Mouse (Mus musculus) small intestine, adult 2 months (tissue): ENCODE measurements around the gene Shoc2. TPM values are rescaled to one million over a fixed set of nuclear protein-coding genes. Genes with fewer than 3 reads are reported as not detected.

Source experiments
- H3K27ac ChIP-seq: fragments of 200-500 bp; 2 replicates; pipeline ENCODE4 v1.5.1; 2012; ENCODE audit warnings: low read depth, low read length, control low read depth, inconsistent platforms; ENCODE audit not compliant: insufficient read depth
- H3K27me3 ChIP-seq: fragments of 200-500 bp; 2 replicates; pipeline ENCODE4 v1.6.1; 2012; ENCODE audit warnings: mild to moderate bottlenecking, moderate library complexity, low read length, inconsistent platforms; ENCODE audit not compliant: control insufficient read depth, insufficient read depth
- H3K36me3 ChIP-seq: fragments of 200-500 bp; 2 replicates; pipeline ENCODE4 v1.6.1; 2012; ENCODE audit warnings: mild to moderate bottlenecking, low read length, control low read depth, inconsistent platforms; ENCODE audit not compliant: control insufficient read depth, insufficient read depth
- H3K4me1 ChIP-seq: fragments of 200-500 bp; 2 replicates; pipeline ENCODE4 v1.6.1; 2012; ENCODE audit warnings: low read length, inconsistent platforms, mixed read lengths; ENCODE audit not compliant: control insufficient read depth, insufficient read depth, insufficient read length
- H3K4me3 ChIP-seq: fragments of 200-500 bp; 2 replicates; pipeline ENCODE4 v1.5.1; 2012; ENCODE audit warnings: low read depth, mild to moderate bottlenecking, control low read depth, inconsistent platforms, low read length, moderate library complexity
- CTCF ChIP-seq: fragments of 200-500 bp; IDR thresholded peaks from 2 replicates; pipeline ENCODE4 v1.5.1; 2012; ENCODE audit warnings: low read depth, mild to moderate bottlenecking, control low read depth, inconsistent platforms, low read length, moderate library complexity, mixed read lengths; ENCODE audit not compliant: insufficient replicate concordance, insufficient read length; ENCODE audit errors: extremely low read depth
- POLR2A ChIP-seq: fragments of 200-500 bp; IDR thresholded peaks from 2 replicates; pipeline ENCODE4 v1.6.1; 2012; ENCODE audit warnings: low read depth, mild to moderate bottlenecking, control low read depth, inconsistent platforms, low read length, moderate library complexity
- WGBS: fragments of 180-500 bp; shearing (Covaris S2); methylation state at CpG from one replicate; pipeline ENCODE4 v1.1.7; 2018; 5-methylcytosine and 5-hydroxymethylcytosine counted together
- polyA plus RNA-seq: library from polyadenylated mRNA; depleted of rRNA; stranded (reverse); fragments of >200 nt; gene quantifications from 2 replicates; pipeline ENCODE4 v1.2.3, GENCODE M21; 2012

Gene Shoc2
- polyA plus RNA-seq, 1 experiment = 8.7 TPM

DNA sequence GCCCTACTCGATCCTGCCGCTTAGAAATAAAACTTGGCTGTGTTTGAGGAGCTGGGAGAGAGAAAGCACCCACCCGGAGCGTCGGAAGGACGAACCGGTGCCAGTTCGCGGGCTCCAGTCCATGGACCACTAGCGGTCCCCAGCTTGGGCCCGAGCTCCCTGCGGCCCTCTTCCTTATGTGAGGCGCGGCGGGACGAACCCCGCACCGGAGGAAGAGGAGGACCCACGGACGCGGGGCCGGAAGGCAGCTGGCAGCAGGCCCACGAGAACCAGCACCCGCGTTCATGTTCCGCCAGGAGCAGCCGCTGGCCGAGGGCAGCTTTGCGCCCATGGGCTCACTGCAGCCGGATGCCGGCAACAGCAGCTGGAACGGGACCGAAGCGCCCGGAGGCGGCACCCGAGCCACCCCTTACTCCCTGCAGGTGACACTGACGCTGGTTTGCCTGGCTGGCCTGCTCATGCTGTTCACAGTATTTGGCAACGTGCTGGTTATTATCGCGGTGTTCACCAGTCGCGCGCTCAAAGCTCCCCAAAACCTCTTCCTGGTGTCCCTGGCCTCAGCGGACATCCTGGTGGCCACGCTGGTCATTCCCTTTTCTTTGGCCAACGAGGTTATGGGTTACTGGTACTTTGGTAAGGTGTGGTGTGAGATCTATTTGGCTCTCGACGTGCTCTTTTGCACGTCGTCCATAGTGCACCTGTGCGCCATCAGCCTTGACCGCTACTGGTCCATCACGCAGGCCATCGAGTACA, 102.0 kb downstream of the Shoc2 start:
- Histone ChIP-seq H3K4me1 (peaks cover 22% of the 10 kb centered on the region), H3K27ac (no peak overlapping the region), H3K4me3 (peak overlapping the region; percentile 79), H3K36me3 (no peaks in the 10 kb centered on the region), H3K27me3 (peaks cover 19% of the 10 kb centered on the region)
- WGBS = 2% methylated on average over 55 of the region's 55 CpGs
- no peak for TF ChIP-seq CTCF
- TF ChIP-seq POLR2A = no peak

DNA sequence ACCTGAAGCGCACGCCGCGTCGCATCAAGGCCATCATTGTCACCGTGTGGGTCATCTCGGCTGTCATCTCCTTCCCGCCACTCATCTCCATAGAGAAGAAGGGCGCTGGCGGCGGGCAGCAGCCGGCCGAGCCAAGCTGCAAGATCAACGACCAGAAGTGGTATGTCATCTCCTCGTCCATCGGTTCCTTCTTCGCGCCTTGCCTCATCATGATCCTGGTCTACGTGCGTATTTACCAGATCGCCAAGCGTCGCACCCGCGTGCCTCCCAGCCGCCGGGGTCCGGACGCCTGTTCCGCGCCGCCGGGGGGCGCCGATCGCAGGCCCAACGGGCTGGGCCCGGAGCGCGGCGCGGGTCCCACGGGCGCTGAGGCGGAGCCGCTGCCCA, 102.6 kb downstream of the Shoc2 start:
- Histone ChIP-seq H3K36me3 (no peaks in the 10 kb centered on the region), H3K27ac (no peak overlapping the region), H3K4me3 (peak overlapping the region; percentile 79), H3K27me3 (peaks cover 19% of the 10 kb centered on the region), H3K4me1 (peaks cover 22% of the 10 kb centered on the region)
- WGBS = under 1% methylated on average over 46 of the region's 46 CpGs
- TF ChIP-seq CTCF (no peak), POLR2A (no peak)

DNA sequence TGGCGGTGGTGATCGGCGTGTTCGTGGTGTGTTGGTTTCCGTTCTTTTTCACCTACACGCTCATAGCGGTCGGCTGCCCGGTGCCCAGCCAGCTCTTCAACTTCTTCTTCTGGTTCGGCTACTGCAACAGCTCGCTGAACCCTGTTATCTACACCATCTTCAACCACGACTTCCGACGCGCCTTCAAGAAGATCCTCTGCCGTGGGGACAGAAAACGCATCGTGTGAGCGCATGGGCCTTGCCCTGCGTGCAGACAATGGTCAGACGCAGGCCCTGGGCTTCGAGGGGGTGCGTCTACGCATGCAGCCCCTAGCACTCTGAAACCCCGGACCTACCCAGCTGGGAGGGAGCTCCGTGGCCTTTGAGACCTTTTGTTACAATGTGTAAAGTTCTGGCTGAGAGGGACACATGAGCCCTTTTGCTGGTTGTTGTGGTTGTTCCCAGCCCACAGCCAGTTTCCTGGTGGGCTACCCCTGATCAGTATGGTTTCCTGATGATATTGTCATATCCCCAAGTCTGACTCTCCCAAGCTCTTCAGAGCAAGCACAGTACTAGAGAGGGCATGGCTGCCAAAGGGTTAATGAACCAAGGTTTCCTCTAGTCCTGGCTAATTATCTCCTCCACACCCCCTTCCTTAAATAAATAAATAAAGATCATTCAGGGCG, 103.4 kb downstream of the Shoc2 start:
- TF ChIP-seq POLR2A (no peak), CTCF (no peak)
- Histone ChIP-seq H3K4me3 (peak overlapping the region; percentile 79), H3K27ac (no peak overlapping the region), H3K27me3 (peaks cover 19% of the 10 kb centered on the region), H3K36me3 (no peaks in the 10 kb centered on the region), H3K4me1 (peaks cover 22% of the 10 kb centered on the region)
- WGBS = 3% methylated on average over 27 of the region's 27 CpGs

DNA sequence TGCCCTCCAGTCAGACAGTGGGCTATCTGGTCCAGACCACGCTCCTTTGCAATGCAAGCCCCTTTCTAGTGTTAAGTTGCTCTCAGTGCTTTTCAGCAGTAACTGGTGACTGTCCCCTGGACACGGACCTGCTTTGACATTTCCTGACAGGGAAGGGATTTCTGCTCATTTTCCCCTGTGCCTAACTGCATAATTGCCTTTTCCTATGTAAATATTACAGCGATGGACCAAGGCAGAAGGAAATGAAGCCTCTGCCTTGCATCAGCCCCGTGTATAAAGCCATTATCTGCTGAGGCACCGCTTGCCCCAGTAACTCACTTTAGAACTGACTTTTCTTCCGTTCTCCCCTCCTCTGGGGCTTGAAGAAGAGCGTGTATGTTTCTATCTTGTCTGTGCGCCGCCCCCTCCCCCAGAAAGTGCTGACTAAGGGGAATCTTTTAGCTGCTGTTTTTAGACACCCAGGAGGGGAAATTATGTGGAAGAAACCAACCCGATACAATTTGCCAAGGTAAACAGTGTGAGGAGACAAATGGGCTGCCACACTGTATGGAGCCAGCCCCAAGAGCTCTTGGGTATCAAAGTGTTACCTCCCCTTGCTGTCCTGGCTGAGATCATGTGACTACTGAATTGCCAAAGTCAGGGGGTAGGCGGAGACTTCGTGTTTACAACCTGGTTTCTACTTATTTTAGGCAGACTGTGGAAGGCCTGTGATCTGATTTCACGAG, 104.2 kb downstream of the Shoc2 start:
- H3K27ac ChIP-seq = no peak overlapping the region
- H3K36me3 ChIP-seq = no peaks in the 10 kb centered on the region
- H3K4me3 ChIP-seq = no peak overlapping the region
- H3K4me1 ChIP-seq = peaks cover 22% of the 10 kb centered on the region
- H3K27me3 ChIP-seq = peaks cover 19% of the 10 kb centered on the region
- TF ChIP-seq POLR2A (no peak), CTCF (no peak)
- WGBS = 9% methylated on average over 13 of the region's 13 CpGs

DNA sequence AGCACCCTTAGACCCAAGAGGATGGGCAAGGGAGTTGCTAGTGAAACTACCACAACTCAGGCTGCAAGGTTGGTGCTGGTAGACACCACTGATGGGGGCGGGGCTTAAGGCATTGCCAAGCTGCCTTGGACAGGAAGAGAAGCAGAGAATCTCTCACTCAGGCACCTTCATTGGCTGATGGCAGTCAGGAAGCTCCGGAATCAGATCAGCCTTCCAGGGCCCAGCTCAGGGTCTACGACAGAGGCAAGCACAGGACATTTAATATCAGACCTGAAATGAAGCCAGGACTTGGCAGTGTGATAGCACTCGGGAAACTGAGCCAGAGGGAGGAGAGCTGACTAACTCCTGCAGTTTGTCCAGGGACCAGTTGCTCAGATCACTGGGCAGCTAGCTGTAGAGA, 107.5 kb downstream of the Shoc2 start:
- no peak overlapping the region for H3K27ac ChIP-seq
- WGBS = 46% methylated on average over 4 of the region's 4 CpGs
- no peak for TF ChIP-seq POLR2A
- TF ChIP-seq CTCF = no peak
- H3K4me3 ChIP-seq = no peak overlapping the region
- H3K36me3 ChIP-seq = no peaks in the 10 kb centered on the region
- peaks cover 10% of the 10 kb centered on the region for H3K4me1 ChIP-seq
- peaks cover 2% of the 10 kb centered on the region; the same call in 1 of the 2 replicates for H3K27me3 ChIP-seq

DNA sequence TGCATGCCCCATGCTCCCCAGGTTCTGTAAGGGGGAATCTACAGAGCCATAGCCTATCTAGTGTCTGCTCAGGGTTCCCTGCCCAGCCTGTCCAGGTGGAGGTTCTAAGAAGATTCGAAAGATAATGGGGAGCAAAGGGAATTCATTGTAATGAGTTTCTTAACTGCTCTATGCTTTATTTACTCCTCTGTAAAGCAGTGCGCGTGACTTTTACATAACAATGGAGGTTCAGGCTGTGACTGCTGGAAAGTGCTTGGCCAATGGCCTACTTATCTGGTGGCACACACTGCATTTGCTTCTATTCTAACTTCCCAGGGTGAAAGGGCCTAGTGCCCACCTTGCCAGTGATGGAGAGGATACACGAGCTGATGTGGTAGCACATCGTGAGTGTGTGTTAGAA, 111.7 kb downstream of the Shoc2 start:
- TF ChIP-seq CTCF (no peak), POLR2A (no peak)
- Histone ChIP-seq H3K36me3 (no peaks in the 10 kb centered on the region), H3K4me3 (no peak overlapping the region), H3K27ac (no peak overlapping the region), H3K4me1 (no peaks in the 10 kb centered on the region), H3K27me3 (no peaks in the 10 kb centered on the region)
- 76% methylated on average over 5 of the region's 5 CpGs for WGBS

DNA sequence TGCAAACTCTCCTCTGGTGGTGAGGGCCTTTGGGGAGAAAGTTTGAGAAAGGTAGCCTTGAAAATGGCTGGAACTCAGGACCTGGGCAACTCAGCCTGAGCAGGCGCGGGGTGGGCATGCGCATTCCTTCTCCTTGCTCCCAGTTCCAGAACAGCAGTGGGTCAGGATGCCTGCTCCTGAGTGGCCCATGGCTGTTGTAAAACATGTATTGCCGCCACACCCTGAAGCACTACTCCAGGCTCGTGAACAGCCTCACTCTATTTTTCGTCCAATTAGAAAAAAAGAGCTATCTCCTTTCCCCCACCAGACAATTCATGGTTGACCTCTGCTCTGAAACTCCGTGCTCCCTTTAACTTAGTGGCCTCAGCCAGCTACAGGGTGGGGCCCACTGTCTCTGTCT, 124.3 kb downstream of the Shoc2 start:
- WGBS = 35% methylated on average over 7 of the region's 7 CpGs
- no peak overlapping the region for H3K4me3 ChIP-seq
- H3K27me3 ChIP-seq = no peaks in the 10 kb centered on the region
- H3K27ac ChIP-seq = no peak overlapping the region
- TF ChIP-seq CTCF (no peak), POLR2A (no peak)
- no peaks in the 10 kb centered on the region for H3K36me3 ChIP-seq
- H3K4me1 ChIP-seq = peaks cover 24% of the 10 kb centered on the region; the same call in 1 of the 2 replicates
